Mouse (Mus musculus) central nervous system, embryonic 18 days (tissue): ENCODE measurements around the gene Ubr3. TPM values are rescaled to one million over a fixed set of nuclear protein-coding genes. Genes with fewer than 3 reads are reported as not detected.

Experiments used
- polyA plus RNA-seq: library from polyadenylated mRNA; depleted of rRNA; stranded (reverse); fragments of >200 nt; gene quantifications from 2 replicates; pipeline ENCODE4 v1.2.3, GENCODE M21; 2012; rRNA removed

Gene Ubr3
- polyA plus RNA-seq, result 52.5 and 54.8 TPM in 2 replicates

DNA sequence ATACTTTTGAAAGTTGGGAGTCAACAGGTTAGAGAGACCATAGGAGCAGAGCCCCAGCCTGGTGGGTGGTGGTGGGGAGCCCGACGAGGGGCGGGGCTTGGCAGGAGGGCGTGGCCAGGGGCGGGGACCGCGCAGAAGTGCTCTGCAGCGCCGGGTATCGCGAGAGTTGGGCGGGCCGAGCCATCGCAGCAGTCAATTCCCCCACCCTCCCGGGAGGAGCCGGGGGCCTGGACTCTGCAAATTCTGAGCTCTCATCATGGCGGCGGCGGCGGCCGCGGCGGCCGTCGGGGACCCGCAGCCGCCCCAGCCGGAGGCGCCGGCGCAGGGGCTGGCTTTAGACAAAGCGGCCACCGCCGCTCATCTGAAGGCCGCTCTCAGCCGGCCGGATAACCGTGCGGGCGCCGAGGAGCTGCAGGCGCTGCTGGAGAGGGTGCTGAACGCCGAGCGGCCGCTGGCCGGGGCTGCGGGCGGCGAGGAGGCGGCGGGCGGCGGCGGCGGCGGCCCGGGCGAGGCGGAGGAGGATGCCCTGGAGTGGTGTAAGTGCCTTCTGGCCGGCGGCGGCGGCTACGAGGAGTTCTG lies at the start of gene Ubr3:
Ubr3 (plus strand) TSS at position 208 of the 579 bp plus-strand sequence.

GRCm38 (mm10) chr2:69861485-69862091 lies 35.5 kb upstream of the Ubr3 start, which contains the start of gene Ssb:
Gene Ssb, plus strand, starts transcription at chr2:69861562.

GRCm38 (mm10) chr2:69885451-69886305 lies 11.4 kb upstream of the Ubr3 start, which contains the start of gene Mettl5:
Gene Mettl5, minus strand, starts transcription at chr2:69885615.

DNA sequence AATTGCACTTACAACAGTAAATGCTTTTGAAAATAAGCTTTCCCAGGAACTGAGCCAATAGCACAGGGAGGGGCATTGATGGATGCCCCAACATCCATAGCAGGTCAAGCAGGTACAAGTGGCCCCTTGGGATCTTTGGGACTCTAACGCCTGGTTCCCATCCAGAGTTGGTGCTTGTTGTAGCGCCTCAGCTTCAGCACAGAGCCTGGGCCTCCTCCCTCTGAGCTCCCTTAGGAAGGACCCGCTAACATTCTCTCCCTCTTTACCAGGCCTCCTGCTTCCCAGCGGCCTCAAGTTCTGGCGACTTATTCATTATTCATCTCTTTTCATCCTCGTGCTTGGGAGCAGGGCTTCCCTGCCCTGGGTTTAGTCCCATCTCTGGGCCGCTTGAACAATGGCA lies 141.7 kb downstream of the Ubr3 start, which contains the start of gene Myo3b:
Myo3b (plus strand) TSS at position 375 of the 400 bp plus-strand sequence.

Other genes starting within 250 kb of the Ubr3 start
- 0.23 and 2.8 TPM in 2 replicates for gene Klhl41, start 227.1 kb upstream of the Ubr3 start, polyA plus RNA-seq
- 17.6 and 18.5 TPM in 2 replicates for gene Fastkd1, start 183.7 kb upstream of the Ubr3 start, polyA plus RNA-seq
- 22.1 and 25.2 TPM in 2 replicates for gene Ppig, start 174.7 kb upstream of the Ubr3 start, polyA plus RNA-seq
- 2.3 and 2.5 TPM in 2 replicates for gene Ccdc173, start 107.7 kb upstream of the Ubr3 start, polyA plus RNA-seq
- 30.7 and 32.5 TPM in 2 replicates for gene Phospho2, start 107.6 kb upstream of the Ubr3 start, polyA plus RNA-seq
- 67.5 and 71.3 TPM in 2 replicates for gene Klhl23, start 75.3 kb upstream of the Ubr3 start, polyA plus RNA-seq
- gene Ssb, start 35.7 kb upstream of the Ubr3 start, polyA plus RNA-seq, result 129 and 148 TPM in 2 replicates
- 9.6 and 11.5 TPM in 2 replicates for gene Mettl5, start 11.6 kb upstream of the Ubr3 start, polyA plus RNA-seq
- gene Myo3b, start 141.9 kb downstream of the Ubr3 start, polyA plus RNA-seq, result 1.1 and 1.5 TPM in 2 replicates